Mouse (Mus musculus): Measurements from ENCODE around the gene Smyd4.

GRCm38 (mm10) chr11:75400099-75400498 is 51.9 kb downstream of the Smyd4 start:
- TF ChIP-seq CTCF (IDR thresholded peaks at IDR 0.05; ENCODE audit: insufficient read depth, low read length) (no peak), POLR2A (IDR thresholded peaks at IDR 0.05; ENCODE audit: borderline replicate concordance, extremely low read depth, low read depth, low read length) (no peak)
